Mouse (Mus musculus) adrenal gland, postnatal 4 days (tissue): Measurements from ENCODE around the gene Lhfp. TPM values are rescaled to one million over a fixed set of nuclear protein-coding genes. Genes with fewer than 3 reads are reported as not detected.

Experiments
- DNase-seq, 2 experiments: peaks; one replicate each; pipeline ENCODE4 v3.0.0; 2021 to 2022; ENCODE audit warnings: low spot score in 2 of 2, mixed read lengths in 2 of 2
- long read RNA-seq, 2 experiments: library from polyadenylated mRNA; stranded (forward); transcript quantifications; one replicate each; pipeline ENCODE4 v2.0.0; 2021
- total RNA-seq, 2 experiments: library from RNA; stranded (reverse); gene quantifications; 2 replicates each; pipeline ENCODE4 v1.2.3; 2021

Lhfp gene
- 10 to 100 TPM; 38.3 to 40.6 TPM for total RNA-seq
- long read RNA-seq, experiment 1, transcript Lhfp-201 (4 exons, 2,108 nt), result major isoform, 60 of 66 reads
- long read RNA-seq, experiment 1, partial matches to known transcripts, result 5 of 66 reads
- long read RNA-seq, experiment 1, other reads (novel, unspliced or antisense), result 1 of 66 reads
- long read RNA-seq, experiment 2, transcript Lhfp-201 (4 exons, 2,108 nt), result major isoform, 104 of 121 reads
- long read RNA-seq, experiment 2, partial matches to known transcripts, result 13 of 121 reads
- long read RNA-seq, experiment 2, other reads (novel, unspliced or antisense), result 4 of 121 reads

- peak in 1 of 2 experiments; percentile 32 for DNase-seq
Observed at GRCm38 (mm10) chr3:53041411-53042239, at the start of gene Lhfp. Gene Lhfp (plus strand): TSS chr3:53041528.

GRCm38 (mm10) chr3:52993296-52993695, 48.0 kb upstream of the Lhfp start:
- DNase-seq, result no peak

DNA sequence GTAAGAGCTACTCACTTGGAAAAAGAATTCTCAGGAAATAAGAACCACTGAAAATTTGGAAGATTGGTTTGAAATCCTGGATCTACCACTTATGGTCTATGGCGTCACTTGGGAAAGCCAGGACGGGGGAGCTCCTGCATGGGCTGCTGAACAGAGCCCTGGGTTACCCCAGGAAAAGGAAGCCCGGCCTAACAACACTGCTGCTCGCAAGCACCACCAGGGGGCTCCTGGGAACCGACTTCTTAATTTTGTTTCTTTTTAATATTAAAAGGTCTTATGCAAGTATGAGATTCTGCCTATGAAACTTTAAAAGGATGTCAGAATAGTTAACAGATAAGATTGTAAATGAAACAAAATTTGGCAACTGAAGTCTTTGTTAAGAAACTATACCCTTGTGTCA, 46.7 kb upstream of the Lhfp start:
- DNase-seq, result no peak

DNA sequence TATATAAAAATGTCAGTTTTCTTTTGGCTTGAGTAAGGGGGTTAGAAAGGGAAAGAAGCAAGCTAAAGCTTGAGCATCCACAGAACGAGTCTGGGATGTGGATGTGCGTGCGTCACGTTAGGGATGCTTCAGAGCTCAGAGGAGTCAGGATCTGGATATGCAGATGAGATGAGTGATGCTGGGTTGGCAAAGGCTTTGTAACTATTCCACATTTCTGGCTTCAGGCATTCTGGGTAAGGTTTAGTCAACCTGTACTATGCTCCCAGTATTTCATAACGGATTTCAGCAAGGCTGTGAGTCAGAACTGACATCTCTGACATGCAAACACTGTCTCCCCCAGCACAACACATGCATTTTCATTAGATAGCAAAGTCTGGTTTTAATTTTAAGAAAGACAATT, 44.7 kb upstream of the Lhfp start:
- DNase-seq, result no peak

- no peak for DNase-seq
Observed at GRCm38 (mm10) chr3:52997381-52997780, 43.9 kb upstream of the Lhfp start.

GRCm38 (mm10) chr3:52999016-52999744, 42.1 kb upstream of the Lhfp start:
- no peak for DNase-seq

DNA sequence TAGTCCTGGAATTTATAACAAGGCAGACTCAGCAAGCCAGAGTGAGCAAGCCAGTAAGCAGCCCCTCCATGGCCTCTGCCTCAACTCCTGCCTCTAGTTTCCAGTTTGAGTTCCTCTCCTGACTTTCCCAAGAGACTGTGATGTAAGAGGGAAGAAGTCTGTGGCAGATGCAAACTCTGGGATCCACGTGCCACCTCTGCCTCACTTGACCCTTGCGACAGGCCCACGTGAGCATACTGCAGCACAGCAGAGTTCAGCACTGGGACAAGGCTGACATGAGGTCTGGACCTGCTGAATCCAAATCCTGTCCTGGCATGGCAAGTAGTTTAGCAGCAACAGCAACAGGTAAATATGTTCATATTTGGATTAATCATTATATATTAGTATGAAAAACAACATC, 41.3 kb upstream of the Lhfp start:
- DNase-seq, result no peak

DNA sequence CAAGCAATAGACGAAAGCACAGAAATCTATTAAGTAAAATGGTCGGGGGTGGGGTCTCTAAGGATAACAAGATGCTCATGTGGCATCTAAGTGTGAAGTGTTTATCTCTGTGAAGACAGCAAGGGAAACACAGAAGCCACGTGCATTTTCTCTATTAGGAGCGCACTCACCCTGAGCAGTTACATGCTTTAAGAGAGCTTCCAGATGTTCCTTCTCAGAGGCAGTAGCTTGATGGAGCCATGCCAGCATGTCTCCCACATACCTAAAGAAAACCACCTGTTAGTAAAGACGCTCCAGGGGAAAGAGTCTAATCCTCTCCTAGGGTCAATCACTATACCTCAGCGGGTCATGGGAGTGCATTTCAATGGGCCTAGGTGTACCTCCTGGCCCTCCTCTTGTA, 39.3 kb upstream of the Lhfp start:
- no peak for DNase-seq

DNA sequence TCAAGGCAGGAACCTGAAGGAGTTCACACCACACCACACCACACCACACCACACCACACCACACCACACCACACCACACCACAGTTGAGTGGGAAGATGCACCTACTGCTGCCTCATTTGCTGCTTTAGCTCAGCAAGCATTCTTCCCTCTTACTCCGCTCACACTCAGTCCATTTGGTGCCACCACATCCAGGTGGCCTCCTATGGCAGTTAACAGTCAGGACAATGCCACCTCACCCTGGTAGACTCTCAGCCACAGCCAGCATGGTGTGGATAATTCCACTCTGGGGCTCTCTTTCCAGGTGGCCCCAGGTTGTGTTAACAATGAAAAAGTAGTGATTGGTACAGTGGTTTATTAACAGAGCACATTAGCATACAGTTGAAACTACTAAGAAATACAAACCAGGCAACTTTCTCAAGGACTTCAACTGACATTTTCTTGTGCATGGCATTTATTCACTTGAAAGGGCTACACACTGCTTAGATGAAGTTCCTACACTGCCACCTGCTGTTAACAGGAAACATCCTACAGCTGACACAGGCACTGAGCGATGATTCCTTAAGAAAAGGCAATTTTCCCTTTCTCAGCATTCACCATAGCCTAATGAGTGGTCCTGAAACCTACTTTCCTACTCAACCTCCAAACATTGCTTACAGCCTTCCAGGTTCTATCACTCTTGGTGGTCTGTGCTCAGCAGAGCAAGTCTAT, 36.8 kb upstream of the Lhfp start:
- no peak for DNase-seq

GRCm38 (mm10) chr3:53007411-53007810, 33.9 kb upstream of the Lhfp start:
- DNase-seq, result no peak

GRCm38 (mm10) chr3:53016436-53017340, 24.6 kb upstream of the Lhfp start, which contains the start of gene Cog6:
Gene Cog6 (minus strand): TSS chr3:53017237.
- peak; percentile 72 to 75 for DNase-seq

GRCm38 (mm10) chr3:53027333-53027732, 14.0 kb upstream of the Lhfp start:
- no peak for DNase-seq

GRCm38 (mm10) chr3:53029046-53029445, 12.3 kb upstream of the Lhfp start:
- peak; percentile 35 to 39 for DNase-seq

DNA sequence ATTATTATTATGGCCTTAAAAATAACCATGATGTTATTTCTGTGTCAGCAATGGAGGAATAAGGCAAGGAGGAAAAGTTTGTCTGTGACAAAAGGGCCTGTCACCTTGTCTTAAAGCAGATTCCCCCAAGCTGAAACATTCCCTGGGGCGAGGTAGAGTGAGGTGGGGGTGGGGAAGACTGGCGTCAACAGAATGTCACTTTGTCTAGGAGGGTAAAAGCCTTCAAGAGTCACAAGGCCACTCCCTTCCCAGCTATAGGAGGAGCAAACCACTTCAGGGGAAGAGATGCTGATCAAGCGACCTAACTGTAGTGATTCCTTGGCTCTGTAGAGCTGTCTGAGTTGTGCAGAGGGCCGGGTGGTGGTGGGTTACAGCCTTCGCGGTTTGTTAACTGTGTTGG, 9.7 kb upstream of the Lhfp start:
- DNase-seq, result no peak

- no peak for DNase-seq
Observed at GRCm38 (mm10) chr3:53032432-53032831, 8.9 kb upstream of the Lhfp start.

GRCm38 (mm10) chr3:53033448-53033847, 7.9 kb upstream of the Lhfp start:
- no peak for DNase-seq

DNA sequence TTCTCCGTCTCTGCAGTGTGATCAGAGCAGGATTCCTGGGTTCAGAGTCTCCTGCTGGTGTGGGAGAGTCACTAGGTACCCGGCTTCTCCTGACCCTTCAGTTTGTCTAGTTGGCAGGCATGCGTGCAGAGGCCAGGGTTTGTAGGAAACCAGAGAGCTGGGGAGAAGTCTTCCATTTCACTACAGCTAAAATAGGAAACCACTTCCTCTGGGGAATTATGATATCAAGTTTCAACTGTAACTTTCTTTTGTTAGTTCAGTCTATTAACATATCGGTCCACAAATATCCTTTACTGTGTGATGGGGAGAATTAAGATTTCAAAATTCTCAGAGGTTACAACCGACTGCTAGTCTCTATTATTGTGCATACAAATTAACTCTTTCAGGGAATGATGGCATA, 5.3 kb upstream of the Lhfp start:
- DNase-seq, result no peak

DNA sequence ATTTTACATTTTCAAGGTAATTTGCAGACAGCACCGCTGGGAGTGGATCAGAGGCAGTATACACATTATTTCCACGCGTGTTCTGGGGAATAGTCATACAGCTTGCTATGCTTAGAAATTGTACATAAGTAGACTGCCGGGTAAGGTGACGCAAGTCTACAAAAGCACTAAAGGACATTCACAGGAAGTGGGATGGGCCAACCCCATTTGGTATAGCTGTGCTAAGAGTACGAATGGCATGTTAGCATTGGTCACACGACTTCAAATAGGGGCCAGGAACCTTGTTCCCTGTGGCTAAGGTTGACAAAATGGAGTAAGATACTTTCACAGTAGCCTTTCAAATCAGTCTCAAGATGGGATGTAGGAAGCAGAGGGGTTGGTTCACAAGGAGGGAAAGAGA, 4.4 kb upstream of the Lhfp start:
- DNase-seq, result no peak

DNA sequence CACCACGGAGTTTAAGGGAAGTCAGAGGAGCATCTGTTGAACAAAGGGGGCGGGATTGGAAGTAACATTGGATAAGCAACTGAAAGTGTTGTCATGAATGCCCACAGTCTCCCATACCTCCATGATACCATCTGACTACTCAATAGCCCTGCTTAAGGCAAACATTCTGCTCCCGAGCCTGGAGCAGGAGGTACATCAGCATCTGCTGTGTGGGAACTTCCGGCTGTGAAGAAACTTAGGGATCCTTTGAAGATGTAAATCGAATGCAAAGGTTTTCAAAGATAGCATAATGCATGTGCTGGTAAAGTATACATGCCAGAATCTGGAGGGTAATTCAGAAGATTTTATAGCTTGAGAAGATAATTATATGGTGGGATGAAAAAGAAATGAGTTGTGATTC, 2.4 kb upstream of the Lhfp start:
- DNase-seq, result no peak

- DNase-seq, result no peak
Observed at GRCm38 (mm10) chr3:53039746-53040145, 1.6 kb upstream of the Lhfp start.
